Mouse (Mus musculus): Measurements from ENCODE around the gene Myl6. TPM values are rescaled to one million over a fixed set of nuclear protein-coding genes. Genes with fewer than 3 reads are reported as not detected.
"Not testable (repeated sequence)": the region's sequence is repeated elsewhere in the genome, so short reads cannot be mapped to it uniquely, and the experiment has no call there.

The Myl6 gene
- polyA plus RNA-seq, 1 experiment from 2014 or later = 1,676 TPM

GRCm38 (mm10) chr10:128495270-128495669 is 1.3 kb upstream of the Myl6 start:
- ATAC-seq = no peak
- H3K4me2 ChIP-seq (replicated peaks) = peak overlapping the region; percentile 81; the same call in 1 of the 2 replicates
- H3K4me1 ChIP-seq (replicated peaks) = peaks cover 23% of the 10 kb centered on the region
- no peak overlapping the region for H3K27ac ChIP-seq
- 77% methylated on average over 2 of the region's 2 CpGs for whole genome bisulfite sequencing
- no peak overlapping the region for H3K4me3 ChIP-seq (replicated peaks)
- peaks cover 2% of the 10 kb centered on the region; the same call in 1 of the 2 replicates for H3K36me3 ChIP-seq
- H3K27me3 ChIP-seq (replicated peaks) = no peaks in the 10 kb centered on the region
- no peak overlapping the region for H3K9ac ChIP-seq
- no peaks in the 10 kb centered on the region for H3K9me3 ChIP-seq

- WGBS = 49% methylated on average over 11 of the region's 11 CpGs
- peak overlapping the region; percentile 73 for H3K9ac ChIP-seq
Measured at GRCm38 (mm10) chr10:128494667-128495245, 811 bp upstream of the Myl6 start.

GRCm38 (mm10) chr10:128493319-128493694 is 638 bp downstream of the Myl6 start:
- Histone ChIP-seq H3K4me3 (replicated peaks) (peak overlapping the region; percentile 79), H3K9ac (peak overlapping the region; percentile 90), H3K4me2 (replicated peaks) (peak overlapping the region; percentile 72), H3K4me1 (replicated peaks) (peaks cover 29% of the 10 kb centered on the region), H3K27ac (peak overlapping the region; percentile 99), H3K9me3 (no peaks in the 10 kb centered on the region), H3K36me3 (peaks cover 12% of the 10 kb centered on the region), H3K27me3 (replicated peaks) (no peaks in the 10 kb centered on the region)
- 0% methylated on average over 12 of the region's 12 CpGs for WGBS
- ATAC-seq = peak; percentile 39

More at GRCm38 (mm10) chr10:128494667-128495245, 811 bp upstream of the Myl6 start:
- Histone ChIP-seq H3K9me3 (no peaks in the 10 kb centered on the region), H3K4me3 (replicated peaks) (peak overlapping the region; percentile 79), H3K4me2 (replicated peaks) (peak overlapping the region; percentile 81), H3K27me3 (replicated peaks) (no peaks in the 10 kb centered on the region), H3K27ac (peak overlapping the region; percentile 85), H3K4me1 (replicated peaks) (peaks cover 27% of the 10 kb centered on the region), H3K36me3 (peaks cover 5% of the 10 kb centered on the region; the same call in 1 of the 2 replicates)
- no peak for ATAC-seq

- WGBS = 10% methylated on average over 12 of the region's 12 CpGs
- Histone ChIP-seq H3K27ac (peak overlapping the region; percentile 99), H3K4me1 (replicated peaks) (peaks cover 28% of the 10 kb centered on the region)
Measured at GRCm38 (mm10) chr10:128492633-128493311, 1.2 kb downstream of the Myl6 start.

GRCm38 (mm10) chr10:128492051-128492450 is 1.9 kb downstream of the Myl6 start:
- H3K36me3 ChIP-seq = peaks cover 25% of the 10 kb centered on the region
- 34% methylated on average over 8 of the region's 8 CpGs for WGBS
- peaks cover 24% of the 10 kb centered on the region for H3K4me1 ChIP-seq (replicated peaks)
- H3K4me2 ChIP-seq (replicated peaks) = peak overlapping the region; percentile 72
- H3K9me3 ChIP-seq; H3K27me3 ChIP-seq (replicated peaks); ATAC-seq: not testable (repeated sequence)
- peak overlapping the region; percentile 90 for H3K9ac ChIP-seq
- peak overlapping the region; percentile 79 for H3K4me3 ChIP-seq (replicated peaks)
- peak overlapping the region; percentile 99 for H3K27ac ChIP-seq

More at GRCm38 (mm10) chr10:128492633-128493311, 1.2 kb downstream of the Myl6 start:
- peak; percentile 70 for ATAC-seq
- Histone ChIP-seq H3K36me3 (peaks cover 18% of the 10 kb centered on the region), H3K9me3 (no peaks in the 10 kb centered on the region), H3K9ac (peak overlapping the region; percentile 90), H3K27me3 (replicated peaks) (no peaks in the 10 kb centered on the region), H3K4me3 (replicated peaks) (peak overlapping the region; percentile 79), H3K4me2 (replicated peaks) (peak overlapping the region; percentile 72)

- WGBS = 16% methylated on average over 6 of the region's 6 CpGs
- Histone ChIP-seq H3K4me1 (replicated peaks) (peaks cover 23% of the 10 kb centered on the region), H3K9ac (peak overlapping the region; percentile 90), H3K4me3 (replicated peaks) (peak overlapping the region; percentile 79), H3K27ac (peak overlapping the region; percentile 99), H3K36me3 (peaks cover 27% of the 10 kb centered on the region), H3K9me3 (no peaks in the 10 kb centered on the region), H3K27me3 (replicated peaks) (no peaks in the 10 kb centered on the region), H3K4me2 (replicated peaks) (peak overlapping the region; percentile 72)
- no peak for ATAC-seq
Measured at GRCm38 (mm10) chr10:128491495-128491894, 2.5 kb downstream of the Myl6 start.

- H3K4me2 ChIP-seq (replicated peaks) = peak overlapping the region; percentile 72
- peak overlapping the region; percentile 79 for H3K4me3 ChIP-seq (replicated peaks)
- peaks cover 23% of the 10 kb centered on the region for H3K4me1 ChIP-seq (replicated peaks)
- H3K36me3 ChIP-seq = peaks cover 27% of the 10 kb centered on the region
- H3K27ac ChIP-seq = peak overlapping the region; percentile 99
- 27% methylated on average over 5 of the region's 5 CpGs for WGBS
- H3K9ac ChIP-seq = 0 out of 2 replicates have a peak overlapping the region, but pooled peaks have one; percentile 0
- ATAC-seq = no peak
- no peaks in the 10 kb centered on the region for H3K9me3 ChIP-seq
- H3K27me3 ChIP-seq (replicated peaks) = no peaks in the 10 kb centered on the region
Measured at GRCm38 (mm10) chr10:128490912-128491311, 3.0 kb downstream of the Myl6 start.

- Histone ChIP-seq H3K4me3 (replicated peaks) (peak overlapping the region; percentile 9; the same call in 1 of the 2 replicates), H3K36me3 (peaks cover 31% of the 10 kb centered on the region), H3K27ac (peak overlapping the region; percentile 99), H3K9me3 (no peaks in the 10 kb centered on the region), H3K27me3 (replicated peaks) (no peaks in the 10 kb centered on the region), H3K9ac (peak overlapping the region; percentile 34), H3K4me2 (replicated peaks) (peak overlapping the region; percentile 24; the same call in 1 of the 2 replicates), H3K4me1 (replicated peaks) (peaks cover 23% of the 10 kb centered on the region)
- ATAC-seq = no peak
- 23% methylated on average over 5 of the region's 5 CpGs for WGBS
Measured at GRCm38 (mm10) chr10:128490232-128490631, 3.7 kb downstream of the Myl6 start.

- H3K27me3 ChIP-seq (replicated peaks) = no peaks in the 10 kb centered on the region
- H3K4me3 ChIP-seq (replicated peaks) = peak overlapping the region; percentile 9; the same call in 1 of the 2 replicates
- H3K36me3 ChIP-seq = peaks cover 31% of the 10 kb centered on the region
- ATAC-seq = no peak
- no peaks in the 10 kb centered on the region for H3K9me3 ChIP-seq
- H3K27ac ChIP-seq = peak overlapping the region; percentile 99
- H3K4me2 ChIP-seq (replicated peaks) = peak overlapping the region; percentile 24; the same call in 1 of the 2 replicates
- peak overlapping the region; percentile 34 for H3K9ac ChIP-seq
- H3K4me1 ChIP-seq (replicated peaks) = peaks cover 21% of the 10 kb centered on the region
- WGBS = 37% methylated on average over 4 of the region's 4 CpGs
Measured at GRCm38 (mm10) chr10:128489785-128490184, 4.2 kb downstream of the Myl6 start.

GRCm38 (mm10) chr10:128489380-128489779 is 4.6 kb downstream of the Myl6 start:
- WGBS = 40% methylated on average over 5 of the region's 5 CpGs
- H3K9ac ChIP-seq = peak overlapping the region; percentile 34; the same call in 1 of the 2 replicates
- H3K4me1 ChIP-seq (replicated peaks) = peaks cover 19% of the 10 kb centered on the region
- peak overlapping the region; percentile 99 for H3K27ac ChIP-seq
- no peak for ATAC-seq
- no peaks in the 10 kb centered on the region for H3K9me3 ChIP-seq
- H3K4me3 ChIP-seq (replicated peaks) = no peak overlapping the region
- H3K4me2 ChIP-seq (replicated peaks) = 0 out of 2 replicates have a peak overlapping the region, but pooled peaks have one; percentile 24
- peaks cover 34% of the 10 kb centered on the region for H3K36me3 ChIP-seq
- H3K27me3 ChIP-seq (replicated peaks) = no peaks in the 10 kb centered on the region

GRCm38 (mm10) chr10:128488776-128489175 is 5.2 kb downstream of the Myl6 start:
- Histone ChIP-seq H3K36me3 (peaks cover 40% of the 10 kb centered on the region), H3K4me2 (replicated peaks) (no peak overlapping the region), H3K9me3 (no peaks in the 10 kb centered on the region), H3K9ac (no peak overlapping the region), H3K4me1 (replicated peaks) (peaks cover 19% of the 10 kb centered on the region), H3K27ac (peak overlapping the region; percentile 56; the same call in 1 of the 2 replicates), H3K27me3 (replicated peaks) (no peaks in the 10 kb centered on the region), H3K4me3 (replicated peaks) (no peak overlapping the region)
- WGBS = 68% methylated on average over 4 of the region's 4 CpGs
- ATAC-seq = no peak

All from intestine, embryonic 15.5 days (tissue).